Mouse (Mus musculus) G1E-ER4 (cell line): ENCODE data around the gene Plcb3. TPM values are rescaled to one million over a fixed set of nuclear protein-coding genes. Genes with fewer than 3 reads are reported as not detected.

Experiments
- GATA1 ChIP-seq: IDR thresholded peaks from one replicate; pipeline ENCODE4 v1.8.0; 2012; ENCODE audit warnings: low read length, inconsistent platforms
- polyA plus RNA-seq: library from polyadenylated mRNA; stranded (reverse); fragments of >175 nt; gene quantifications from 2 replicates; pipeline ENCODE4 v1.2.3, GENCODE M21; 2012

Plcb3 gene
- polyA plus RNA-seq, 1 experiment, result 24.7 TPM

DNA sequence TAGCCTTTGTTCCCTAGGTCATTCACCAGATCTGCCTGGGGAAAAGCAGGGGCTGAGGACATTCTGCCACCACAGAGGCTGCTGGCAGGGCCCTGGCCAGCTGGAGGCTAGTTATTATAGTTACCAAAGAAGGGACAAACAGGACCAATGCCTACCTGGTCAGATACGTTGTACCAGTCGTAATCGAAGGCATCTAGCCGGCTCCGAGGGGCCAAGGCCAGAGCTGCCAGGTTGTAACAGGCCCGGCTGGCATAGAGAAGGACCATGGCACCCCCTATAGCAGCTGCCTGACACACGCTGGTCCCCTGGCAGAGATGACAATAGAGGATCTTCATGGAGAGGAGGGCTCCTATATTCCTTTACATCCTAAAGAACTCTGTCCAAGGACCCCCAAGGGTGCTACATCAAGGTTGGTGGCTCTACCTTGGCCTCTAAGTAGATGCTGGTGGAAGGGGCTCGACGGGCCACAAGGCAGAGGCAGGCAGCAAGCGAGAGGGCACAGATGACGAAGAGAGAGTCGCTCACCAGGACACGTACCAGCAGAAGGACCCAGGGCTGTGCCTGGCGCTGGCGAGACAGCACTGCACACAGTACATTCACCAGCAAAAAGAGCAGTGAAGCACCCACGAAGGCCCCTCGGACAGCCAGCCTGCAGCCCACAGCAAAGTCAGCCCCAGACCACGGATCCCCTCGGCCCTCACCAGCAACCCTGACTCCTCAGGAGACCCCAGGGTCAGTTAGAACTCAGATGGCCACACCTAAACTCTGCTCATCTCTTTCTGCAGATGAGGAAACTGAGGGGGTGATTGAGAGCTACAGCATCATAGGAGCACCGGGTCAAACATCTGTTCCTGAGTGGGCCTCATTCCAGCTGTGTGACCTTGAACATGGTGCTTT, 36.9 kb downstream of the Plcb3 start:
- TF ChIP-seq GATA1, result no peak

- no peak for TF ChIP-seq GATA1
These were observed 38.5 kb downstream of the Plcb3 start for GRCm38 (mm10) chr19:6937541-6938465.

- TF ChIP-seq GATA1, result no peak
These were observed 40.0 kb downstream of the Plcb3 start for GRCm38 (mm10) chr19:6936299-6936698.

GRCm38 (mm10) chr19:6934195-6934977, 41.9 kb downstream of the Plcb3 start, which contains the start of gene Kcnk4:
Gene Kcnk4, minus strand, starts transcription at chr19:6934515.
- no peak for TF ChIP-seq GATA1

DNA sequence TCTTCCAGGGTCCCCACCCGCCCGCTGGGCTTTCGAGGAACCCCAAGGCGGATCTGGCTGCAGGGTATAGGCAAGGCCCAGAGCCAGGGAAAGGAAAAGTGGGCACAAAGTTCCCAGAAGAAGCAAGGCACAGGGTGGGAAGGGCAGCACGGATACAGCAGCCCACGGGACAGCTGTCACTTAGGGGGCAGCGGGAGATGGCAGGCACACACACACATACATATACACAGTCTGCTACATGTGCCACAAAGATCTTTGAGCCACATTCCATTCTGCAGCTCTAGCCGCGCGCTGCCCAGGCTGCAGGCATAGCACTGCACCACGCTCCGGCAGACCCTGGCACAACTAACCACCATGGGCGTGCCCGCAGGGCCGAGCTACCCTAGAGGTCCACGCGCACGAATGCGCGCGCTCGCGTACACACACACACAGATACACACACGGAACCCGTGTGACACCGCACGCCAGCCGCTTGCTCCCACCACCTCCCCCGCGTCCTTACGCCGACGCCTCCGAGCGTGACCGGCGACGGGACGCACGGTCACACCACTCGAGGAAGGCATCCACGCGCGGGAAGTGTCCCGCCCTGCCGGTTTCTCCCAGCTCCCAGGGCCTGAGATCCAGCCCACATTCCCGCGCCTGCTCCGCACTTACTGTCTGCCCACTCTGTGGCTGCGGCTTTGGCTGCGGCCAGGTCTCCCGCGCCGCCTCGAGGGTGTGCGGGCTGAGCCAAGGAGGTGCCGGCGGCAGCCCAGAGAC, 42.7 kb downstream of the Plcb3 start:
- no peak for TF ChIP-seq GATA1

DNA sequence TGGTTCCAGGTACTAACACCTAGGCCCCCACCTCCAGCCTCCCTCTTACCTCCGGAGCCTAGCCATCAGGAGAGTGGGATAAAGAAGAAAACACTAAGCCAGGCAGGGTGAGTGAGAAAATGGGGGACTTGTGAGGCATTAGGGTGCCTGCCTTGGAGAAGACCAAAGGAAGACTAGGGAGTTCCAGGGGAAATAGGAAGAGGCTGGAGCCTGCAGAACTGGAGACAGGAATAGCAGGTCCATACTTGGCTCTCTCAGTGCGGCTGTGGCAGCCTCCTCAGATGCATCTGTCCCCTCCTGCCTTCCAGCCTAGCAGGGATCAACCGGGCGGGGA, 43.2 kb downstream of the Plcb3 start:
- no peak for TF ChIP-seq GATA1

GRCm38 (mm10) chr19:6932018-6932417, 44.3 kb downstream of the Plcb3 start:
- TF ChIP-seq GATA1, result no peak

DNA sequence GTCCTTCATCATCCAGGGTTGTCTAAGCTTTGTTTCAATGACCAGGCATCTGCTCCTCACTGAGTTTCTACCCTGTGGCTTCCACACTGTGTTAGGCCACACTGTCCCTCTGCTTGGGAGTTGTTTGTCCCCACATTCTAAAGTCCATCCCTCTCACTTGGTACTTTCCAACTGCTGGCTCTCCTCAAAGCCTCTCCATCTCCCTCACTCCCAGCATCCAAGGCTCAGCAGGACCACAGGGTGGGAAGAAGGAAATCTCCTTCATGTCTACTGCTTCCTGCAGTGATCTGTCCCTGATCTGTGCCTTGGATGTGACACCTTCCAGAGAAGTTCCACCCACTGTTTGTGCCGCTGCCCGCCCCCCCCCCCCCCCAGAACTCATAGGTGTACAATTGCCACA, 45.3 kb downstream of the Plcb3 start:
- no peak for TF ChIP-seq GATA1

DNA sequence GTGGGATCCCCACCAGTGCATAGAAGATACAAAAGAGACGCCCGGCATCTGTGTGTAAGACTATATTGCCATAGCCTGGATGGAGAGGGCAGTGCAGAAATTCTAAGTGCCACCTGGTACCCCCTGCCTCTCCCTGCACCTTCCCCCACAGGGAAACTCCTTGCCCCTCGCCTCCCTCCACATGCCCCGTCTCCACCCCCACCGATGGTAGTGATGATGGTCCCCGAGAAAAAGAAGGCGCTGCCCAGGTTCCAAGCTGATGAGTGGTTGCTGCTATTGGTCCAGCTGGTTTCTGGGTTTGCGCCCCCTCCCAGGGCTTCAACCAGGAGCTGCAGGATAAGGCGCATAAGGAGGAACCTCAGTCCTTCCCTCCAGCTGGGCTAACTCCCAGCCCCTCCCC, 48.2 kb downstream of the Plcb3 start:
- TF ChIP-seq GATA1, result no peak

DNA sequence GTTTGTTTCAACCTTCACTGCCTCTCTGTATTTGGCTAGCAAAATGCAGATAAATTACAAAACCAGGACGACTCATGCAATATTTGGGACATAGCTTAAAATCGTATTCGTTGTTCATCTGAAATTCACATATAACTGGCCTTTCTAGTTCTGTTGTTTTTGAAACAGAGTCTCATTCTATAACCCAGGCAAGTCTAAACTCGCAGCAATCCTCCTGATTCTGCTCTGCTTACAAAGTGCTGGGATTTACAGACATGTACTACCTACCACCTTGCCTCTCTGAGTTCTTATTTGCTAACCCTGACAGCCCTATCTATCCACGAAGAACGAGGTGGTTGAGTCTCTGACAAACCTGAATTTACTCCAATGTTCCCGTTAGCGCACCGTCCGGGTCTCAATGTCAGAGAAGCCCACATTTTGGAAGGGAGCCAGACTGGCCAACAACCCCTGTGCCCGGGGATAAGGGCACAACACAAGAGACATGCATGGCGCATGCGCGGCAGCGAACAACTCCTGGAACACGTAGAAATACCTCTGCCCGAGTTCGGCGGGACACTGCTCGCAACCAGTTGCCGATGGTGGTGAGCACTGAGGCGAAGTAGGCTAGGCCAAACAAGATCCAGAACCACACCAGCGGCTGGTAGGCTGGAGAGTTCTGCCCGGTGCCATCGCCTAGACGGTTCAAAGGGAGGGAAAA, 49.6 kb downstream of the Plcb3 start:
- TF ChIP-seq GATA1, result no peak

DNA sequence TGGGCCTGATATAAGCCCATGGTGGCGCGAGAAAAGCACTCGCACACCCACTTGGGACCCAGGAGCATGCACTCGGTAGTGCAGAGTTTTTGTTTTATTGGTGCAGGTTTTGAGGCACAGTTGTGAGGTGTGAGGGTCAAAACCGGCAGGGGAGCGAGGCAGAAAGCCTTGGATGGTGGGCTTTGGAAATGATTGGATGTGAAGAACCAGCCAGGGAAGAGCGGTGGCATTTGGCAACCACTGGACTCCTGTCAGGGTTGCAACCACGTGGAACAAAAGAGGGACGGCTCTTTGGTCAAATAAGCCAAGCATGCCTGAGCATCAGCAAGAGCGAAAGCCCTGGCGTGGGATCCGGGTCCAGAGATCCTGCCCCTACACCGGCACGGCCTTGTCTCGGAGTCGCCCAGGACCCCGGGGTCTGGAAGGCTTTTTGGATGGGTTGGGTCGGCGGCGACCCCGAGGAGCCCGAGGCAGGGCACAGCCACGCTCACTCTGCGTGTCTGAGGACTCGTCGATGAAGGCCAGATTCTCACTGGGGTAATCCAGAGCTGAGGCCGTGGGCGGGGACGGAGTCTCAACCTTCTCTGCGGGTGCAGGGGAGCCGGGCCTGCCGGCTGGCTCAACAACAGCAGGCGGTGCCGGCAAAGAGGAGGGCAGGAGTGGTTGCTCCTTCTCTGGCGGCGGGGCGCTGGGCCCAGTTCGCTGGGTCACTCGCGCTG, 50.5 kb downstream of the Plcb3 start:
- TF ChIP-seq GATA1, result no peak

GRCm38 (mm10) chr19:6925307-6925573, 51.0 kb downstream of the Plcb3 start, which contains the start of gene Catsperz:
Gene Catsperz, minus strand, starts transcription at chr19:6925380.
- TF ChIP-seq GATA1, result no peak

- no peak for TF ChIP-seq GATA1
These were observed 51.6 kb downstream of the Plcb3 start for GRCm38 (mm10) chr19:6924461-6925306.
